8 mouse cellular contexts compared by ENCODE assay signal in the genomic region with DNA sequence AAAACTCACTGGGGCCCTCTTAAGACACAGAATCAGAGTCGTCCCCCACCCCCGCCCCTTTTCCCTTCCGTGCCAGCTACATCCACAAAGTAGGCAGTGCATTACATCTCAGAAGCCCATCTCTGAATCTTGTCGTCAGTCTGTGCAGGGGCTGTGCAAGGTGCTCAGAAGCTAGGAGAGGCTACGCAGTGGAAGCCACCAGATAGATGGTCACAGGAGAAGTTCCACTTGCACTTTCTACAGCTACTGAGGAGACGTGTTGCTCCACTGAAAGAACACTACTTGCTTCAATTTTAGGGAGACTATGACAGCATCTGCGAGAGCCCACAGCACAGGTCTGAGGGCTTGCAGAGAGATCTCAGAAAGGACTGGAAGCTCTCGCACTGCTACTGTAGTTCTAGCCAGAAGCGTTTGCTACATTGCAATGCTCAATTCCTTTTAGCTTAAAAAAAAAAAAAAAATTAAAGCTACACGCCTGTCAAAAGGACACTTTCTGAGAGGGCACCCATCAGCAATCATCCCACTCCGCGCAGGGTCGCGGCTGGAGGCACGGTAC. TPM values are rescaled to one million over a fixed set of nuclear protein-coding genes. Genes with fewer than 3 reads are reported as not detected.
DNase-seq lines count a peak whose midpoint lies in the region; ATAC-seq and TF ChIP-seq lines count a peak whose summit lies in the region.

No protein-coding gene starts in this region.

- no peaks in the 10 kb centered on the region for H3K36me3 ChIP-seq in kidney, embryonic 14.5 days (ENCODE audit: control insufficient read depth, insufficient read depth, low read length)
- H3K36me3 ChIP-seq in G1E (replicated peaks): peaks cover 5% of the 10 kb centered on the region
- H3K36me3 ChIP-seq in forebrain, embryonic 10.5 days (replicated peaks): no peaks in the 10 kb centered on the region; the same call in 1 of the 2 replicates
- no peaks in the 10 kb centered on the region for H3K36me3 ChIP-seq in limb, embryonic 13.5 days
- no peaks in the 10 kb centered on the region for H3K36me3 ChIP-seq in neural tube, embryonic 13.5 days

- H3K27ac ChIP-seq in kidney, embryonic 14.5 days (ENCODE audit: low read depth, low read length): peak overlapping the region; percentile 73; the same call in 1 of the 2 replicates
- peak overlapping the region; percentile 96 for H3K27ac ChIP-seq in forebrain, embryonic 10.5 days
- H3K27ac ChIP-seq in limb, embryonic 13.5 days: peak overlapping the region; percentile 86
- H3K27ac ChIP-seq in neural tube, embryonic 13.5 days (replicated peaks): peak overlapping the region; percentile 89

- H3K27me3 ChIP-seq in kidney, embryonic 14.5 days (ENCODE audit: control insufficient read depth, insufficient read depth, low read length): no peaks in the 10 kb centered on the region
- H3K27me3 ChIP-seq in G1E (ENCODE audit: insufficient read depth, low read length): peaks cover 35% of the 10 kb centered on the region
- H3K27me3 ChIP-seq in forebrain, embryonic 10.5 days (ENCODE audit: poor library complexity, severe bottlenecking): peaks cover 15% of the 10 kb centered on the region
- H3K27me3 ChIP-seq in limb, embryonic 13.5 days: no peaks in the 10 kb centered on the region; the same call in 1 of the 2 replicates
- 0 out of 2 replicates have a peak, but pooled peaks cover 5% of the 10 kb centered on the region for H3K27me3 ChIP-seq in neural tube, embryonic 13.5 days

- no peak for DNase-seq in kidney, adult 8-10 months
- DNase-seq in G1E (ENCODE audit: low spot score): no peak
- DNase-seq in forebrain, embryonic 10.5 days (ENCODE audit: extremely low spot score, low spot score): peak; percentile 47
- DNase-seq in MN1 (ENCODE audit: low spot score): no peak
- no peak for DNase-seq in kidney, adult 11 months

- H3K4me1 ChIP-seq in kidney, embryonic 14.5 days (ENCODE audit: control insufficient read depth, insufficient read depth, low read length): peaks cover 10% of the 10 kb centered on the region; the same call in 1 of the 2 replicates
- H3K4me1 ChIP-seq in G1E (ENCODE audit: insufficient read depth, low read depth, low read length): peaks cover 29% of the 10 kb centered on the region
- H3K4me1 ChIP-seq in forebrain, embryonic 10.5 days: peaks cover 35% of the 10 kb centered on the region
- H3K4me1 ChIP-seq in limb, embryonic 13.5 days: peaks cover 11% of the 10 kb centered on the region
- H3K4me1 ChIP-seq in neural tube, embryonic 13.5 days (replicated peaks): peaks cover 28% of the 10 kb centered on the region

- H3K9me3 ChIP-seq in kidney, embryonic 14.5 days (ENCODE audit: control insufficient read depth, low read length): no peaks in the 10 kb centered on the region
- H3K9me3 ChIP-seq in G1E (replicated peaks): no peaks in the 10 kb centered on the region
- H3K9me3 ChIP-seq in forebrain, embryonic 10.5 days: no peaks in the 10 kb centered on the region
- H3K9me3 ChIP-seq in limb, embryonic 13.5 days: no peaks in the 10 kb centered on the region
- H3K9me3 ChIP-seq in neural tube, embryonic 13.5 days: no peaks in the 10 kb centered on the region

- peak overlapping the region; percentile 84 for H3K4me3 ChIP-seq in kidney, embryonic 14.5 days (ENCODE audit: low read length)
- H3K4me3 ChIP-seq in G1E (ENCODE audit: low read depth, low read length): peak overlapping the region; percentile 83
- peak overlapping the region; percentile 80 for H3K4me3 ChIP-seq in forebrain, embryonic 10.5 days
- peak overlapping the region; percentile 82 for H3K4me3 ChIP-seq in limb, embryonic 13.5 days
- H3K4me3 ChIP-seq in neural tube, embryonic 13.5 days: peak overlapping the region; percentile 83

- TF ChIP-seq CTCF in G1E (IDR thresholded peaks at IDR 0.05; ENCODE audit: low read depth, low read length): no peak

- ATAC-seq in kidney, embryonic 14.5 days (ENCODE audit: low FRiP score, low TSS enrichment): 0 out of 2 replicates have a peak, but pooled peaks have one; percentile 3
- no peak for ATAC-seq in G1E (ENCODE audit: extremely low read depth, insufficient number of reproducible peaks, low FRiP score, poor library complexity, severe bottlenecking)
- ATAC-seq in limb, embryonic 13.5 days (ENCODE audit: low FRiP score, low read depth): no peak
- peak; percentile 32 for ATAC-seq in neural tube, embryonic 13.5 days (ENCODE audit: low read depth)

- peak overlapping the region; percentile 63 for H3K4me2 ChIP-seq in kidney, embryonic 14.5 days (replicated peaks; ENCODE audit: low read depth, low read length)
- peak overlapping the region; percentile 75 for H3K4me2 ChIP-seq in limb, embryonic 13.5 days (replicated peaks)
- H3K4me2 ChIP-seq in neural tube, embryonic 13.5 days: peak overlapping the region; percentile 82

- peak overlapping the region; percentile 93 for H3K9ac ChIP-seq in kidney, embryonic 14.5 days (ENCODE audit: low read depth, low read length)
- peak overlapping the region; percentile 90 for H3K9ac ChIP-seq in limb, embryonic 13.5 days
- H3K9ac ChIP-seq in neural tube, embryonic 13.5 days: peak overlapping the region; percentile 91

- 2% methylated on average over 15 of the region's 15 CpGs for WGBS in kidney, embryonic 14.5 days
- 3% methylated on average over 15 of the region's 15 CpGs for WGBS in forebrain, embryonic 10.5 days
- WGBS in limb, embryonic 13.5 days: 4% methylated on average over 15 of the region's 15 CpGs
- WGBS in neural tube, embryonic 13.5 days: 3% methylated on average over 15 of the region's 15 CpGs

RNA-seq across cellular contexts. Expression of gene Mpp6, which starts 0.8 kb away (rescaled TPM):
- 102 and 115 TPM in 2 replicates for polyA plus RNA-seq in kidney, embryonic 14.5 days (2014; fragmentation: Nextera tagmentation; extraction: Ambion mirVana)
- total RNA-seq in G1E (2014; fragmentation: Nextera tagmentation) (164 and 180 TPM in 2 replicates), G1E (2017) (130 and 152 TPM in 2 replicates)
- 18.3 and 19.6 TPM in 2 replicates for polyA plus RNA-seq in G1E (2012)
- 73.6 and 75.0 TPM in 2 replicates for polyA plus RNA-seq in forebrain, embryonic 10.5 days (2016; fragmentation: Nextera tagmentation; extraction: Ambion mirVana)
- 74.2 and 77.1 TPM in 2 replicates for polyA plus RNA-seq in limb, embryonic 13.5 days (2015; fragmentation: Nextera tagmentation; extraction: Ambion mirVana)
- polyA plus RNA-seq in neural tube, embryonic 13.5 days (2015; fragmentation: Nextera tagmentation; extraction: Ambion mirVana): 55.9 and 59.5 TPM in 2 replicates

Comparison
In these comparisons a context has a peak if more than half of its experiments do, and no peak if none do; other contexts are left out.
1. ATAC-seq: peak in kidney, embryonic 14.5 days (single experiment) and neural tube, embryonic 13.5 days (single experiment); none in G1E (single experiment) and limb, embryonic 13.5 days (single experiment).
2. Peak in every context shown above with its lines, with median percentiles within 50 percentile points of each other: H3K27ac ChIP-seq, H3K4me2 ChIP-seq, H3K4me3 ChIP-seq and H3K9ac ChIP-seq.